Mouse (Mus musculus) megakaryocyte, embryonic 14.5 days (primary cell): Measurements from ENCODE around the gene Tpp1.

ENCODE experiments used
- FLI1 ChIP-seq: IDR thresholded peaks from 2 replicates; pipeline ENCODE4 v1.6.1; 2012; ENCODE audit warnings: low read length, inconsistent platforms, mixed read lengths
- GATA1 ChIP-seq: IDR thresholded peaks from 3 replicates; pipeline ENCODE4 v1.6.1; 2012; ENCODE audit warnings: mixed read lengths, low read length, inconsistent platforms, borderline replicate concordance

DNA sequence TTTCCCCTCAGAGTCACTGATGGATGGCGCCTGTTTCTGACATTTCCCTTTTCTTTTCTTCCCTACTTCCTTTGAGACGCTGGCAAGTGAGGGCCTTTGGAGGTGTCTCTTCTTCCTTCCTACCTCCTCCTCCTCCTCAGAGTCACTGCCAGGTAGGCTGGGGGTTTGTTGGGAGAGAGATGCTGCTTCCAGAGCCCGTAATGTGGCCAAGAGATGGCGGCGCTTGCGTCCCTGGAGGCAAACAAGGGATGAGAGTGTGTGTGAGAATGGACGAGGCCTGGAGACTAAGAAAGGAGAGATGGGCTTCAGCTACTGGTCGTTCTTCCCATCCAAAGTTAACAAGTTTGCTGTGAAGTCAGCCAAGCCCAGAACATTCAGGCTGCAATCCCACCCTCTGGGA, 17.2 kb downstream of the Tpp1 start:
- TF ChIP-seq GATA1, result no peak
- TF ChIP-seq FLI1, result no peak
